Mouse (Mus musculus): ENCODE data around the gene Pde5a. TPM values are rescaled to one million over a fixed set of nuclear protein-coding genes. Genes with fewer than 3 reads are reported as not detected.

Pde5a gene
- 4.5 TPM for polyA plus RNA-seq (2012; fragmentation: generic; extraction: Trizol)

GRCm38 (mm10) chr3:122728852-122729600 lies at the start of gene Pde5a:
Gene Pde5a, plus strand, starts transcription at chr3:122728947.
- peak in 1 of 3 experiments; percentile 7 for TF ChIP-seq MYOG (IDR thresholded peaks at IDR 0.05; ENCODE audit: control insufficient read depth in 1 of 3, insufficient read depth in 1 of 3, insufficient read length in 2 of 3, low read depth in 2 of 3)
- peak; percentile 48 for TF ChIP-seq POLR2A (IDR thresholded peaks at IDR 0.05; ENCODE audit: insufficient read length, low read depth)
- no peak for TF ChIP-seq USF1 (IDR thresholded peaks at IDR 0.05; ENCODE audit: low read depth)
- no peak for TF ChIP-seq TCF3 (IDR thresholded peaks at IDR 0.05; ENCODE audit: insufficient read length, low read depth)
- TF ChIP-seq MYOD1 (IDR thresholded peaks at IDR 0.05; ENCODE audit: control insufficient read depth in 1 of 3, insufficient read length in 2 of 3, low read depth in 2 of 3), result no peak
- no peak for TF ChIP-seq REST (IDR thresholded peaks at IDR 0.05; ENCODE audit: insufficient read depth, insufficient read length)
- no peak for TF ChIP-seq CEBPB (IDR thresholded peaks at IDR 0.05; ENCODE audit: insufficient read depth, poor library complexity, severe bottlenecking)
- no peak for TF ChIP-seq TCF12 (IDR thresholded peaks at IDR 0.05; ENCODE audit: insufficient read depth, poor library complexity, severe bottlenecking)
- TF ChIP-seq MAX (IDR thresholded peaks at IDR 0.05; ENCODE audit: low read depth), result no peak
- TF ChIP-seq SRF (IDR thresholded peaks at IDR 0.05; ENCODE audit: control insufficient read depth, insufficient read length, low read depth), result no peak
- H3K27me3 ChIP-seq (ENCODE audit: control insufficient read depth, insufficient read depth, insufficient read length), result no peaks in the 10 kb centered on the region
- peaks cover 19% of the 10 kb centered on the region for H3K79me2 ChIP-seq (ENCODE audit: control insufficient read depth, insufficient read depth)
- peak within 1 kb of the TSS; percentile 89 for H3K4me3 ChIP-seq
- H3ac ChIP-seq (ENCODE audit: control insufficient read depth, insufficient read length), result peak within 1 kb of the TSS; percentile 53
- no peaks in the 10 kb centered on the region for H3K36me3 ChIP-seq (ENCODE audit: control insufficient read depth, insufficient read depth)
- peak within 1 kb of the TSS; percentile 81 for H3K4me2 ChIP-seq (ENCODE audit: low read depth)

- no peak for TF ChIP-seq MYOD1 (IDR thresholded peaks at IDR 0.05; ENCODE audit: control insufficient read depth in 1 of 3, insufficient read length in 2 of 3, low read depth in 2 of 3)
- TF ChIP-seq MAX (IDR thresholded peaks at IDR 0.05; ENCODE audit: low read depth), result no peak
- no peak for TF ChIP-seq MYOG (IDR thresholded peaks at IDR 0.05; ENCODE audit: control insufficient read depth in 1 of 3, insufficient read depth in 1 of 3, insufficient read length in 2 of 3, low read depth in 2 of 3)
- no peak for TF ChIP-seq CEBPB (IDR thresholded peaks at IDR 0.05; ENCODE audit: insufficient read depth, poor library complexity, severe bottlenecking)
- TF ChIP-seq E2F4 (IDR thresholded peaks at IDR 0.05; ENCODE audit: insufficient read depth), result no peak
- TF ChIP-seq POLR2A (IDR thresholded peaks at IDR 0.05; ENCODE audit: insufficient read length, low read depth), result no peak
- no peak for TF ChIP-seq POLR2AphosphoS2 (IDR thresholded peaks at IDR 0.05; ENCODE audit: insufficient read length, low read depth)
- no peak for TF ChIP-seq TCF3 (IDR thresholded peaks at IDR 0.05; ENCODE audit: insufficient read length, low read depth)
- TF ChIP-seq SRF (IDR thresholded peaks at IDR 0.05; ENCODE audit: control insufficient read depth, insufficient read length, low read depth), result no peak
- Histone ChIP-seq H3ac (ENCODE audit: control insufficient read depth, insufficient read length) (no peak overlapping the region), H3K36me3 (ENCODE audit: control insufficient read depth, insufficient read depth) (no peaks in the 10 kb centered on the region)
Observed at GRCm38 (mm10) chr3:122680851-122681250, 47.9 kb upstream of the Pde5a start.

GRCm38 (mm10) chr3:122682352-122682751 lies 46.4 kb upstream of the Pde5a start:
- H3K79me2 ChIP-seq (ENCODE audit: control insufficient read depth, insufficient read depth), result no peaks in the 10 kb centered on the region
- no peak overlapping the region for H3K4me2 ChIP-seq (ENCODE audit: low read depth)
- no peak for TF ChIP-seq MAX (IDR thresholded peaks at IDR 0.05; ENCODE audit: low read depth)
- H3K27me3 ChIP-seq (ENCODE audit: control insufficient read depth, insufficient read depth, insufficient read length), result no peaks in the 10 kb centered on the region
- no peak overlapping the region for H3ac ChIP-seq (ENCODE audit: control insufficient read depth, insufficient read length)
- H3K4me3 ChIP-seq, result no peak overlapping the region
- H3K36me3 ChIP-seq (ENCODE audit: control insufficient read depth, insufficient read depth), result no peaks in the 10 kb centered on the region

More at GRCm38 (mm10) chr3:122680851-122681250, 47.9 kb upstream of the Pde5a start:
- H3K4me2 ChIP-seq (ENCODE audit: low read depth), result no peak overlapping the region
- H3K4me3 ChIP-seq, result no peak overlapping the region
- H3K27me3 ChIP-seq (ENCODE audit: control insufficient read depth, insufficient read depth, insufficient read length), result no peaks in the 10 kb centered on the region
- H3K79me2 ChIP-seq (ENCODE audit: control insufficient read depth, insufficient read depth), result no peaks in the 10 kb centered on the region

- TF ChIP-seq REST (IDR thresholded peaks at IDR 0.05; ENCODE audit: insufficient read depth, insufficient read length) (no peak), POLR2AphosphoS2 (IDR thresholded peaks at IDR 0.05; ENCODE audit: insufficient read length, low read depth) (no peak), SRF (IDR thresholded peaks at IDR 0.05; ENCODE audit: control insufficient read depth, insufficient read length, low read depth) (no peak), MYOD1 (IDR thresholded peaks at IDR 0.05; ENCODE audit: control insufficient read depth in 1 of 3, insufficient read length in 2 of 3, low read depth in 2 of 3) (no peak), POLR2A (IDR thresholded peaks at IDR 0.05; ENCODE audit: insufficient read length, low read depth) (no peak), USF1 (IDR thresholded peaks at IDR 0.05; ENCODE audit: low read depth) (no peak), MAX (IDR thresholded peaks at IDR 0.05; ENCODE audit: low read depth) (no peak), CEBPB (IDR thresholded peaks at IDR 0.05; ENCODE audit: insufficient read depth, poor library complexity, severe bottlenecking) (no peak), MYOG (IDR thresholded peaks at IDR 0.05; ENCODE audit: control insufficient read depth in 1 of 3, insufficient read depth in 1 of 3, insufficient read length in 2 of 3, low read depth in 2 of 3) (no peak), TCF3 (IDR thresholded peaks at IDR 0.05; ENCODE audit: insufficient read length, low read depth) (no peak), TCF12 (IDR thresholded peaks at IDR 0.05; ENCODE audit: insufficient read depth, poor library complexity, severe bottlenecking) (no peak)
- H3K36me3 ChIP-seq (ENCODE audit: control insufficient read depth, insufficient read depth), result no peaks in the 10 kb centered on the region
Observed at GRCm38 (mm10) chr3:122684832-122685231, 43.9 kb upstream of the Pde5a start.

DNA sequence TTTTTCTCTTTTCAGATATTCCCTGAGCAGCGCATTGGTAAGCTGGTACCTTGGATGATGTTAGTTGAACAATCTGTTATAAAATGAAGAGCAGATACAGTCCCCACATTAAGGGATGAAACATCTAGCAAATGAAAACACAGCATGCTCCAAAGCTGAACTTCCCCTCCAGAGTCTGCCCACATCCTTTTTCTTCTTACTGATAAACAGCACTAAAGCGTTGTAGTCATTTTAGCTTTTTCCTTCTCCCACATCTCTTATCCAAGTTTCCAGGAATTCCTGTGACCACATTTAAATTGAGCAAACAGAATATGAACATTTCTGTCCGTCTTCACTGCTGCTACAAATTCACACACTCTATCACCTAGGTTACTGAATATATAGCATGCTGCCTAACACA lies 35.7 kb upstream of the Pde5a start:
- no peak overlapping the region for H3ac ChIP-seq (ENCODE audit: control insufficient read depth, insufficient read length)
- TF ChIP-seq POLR2A (IDR thresholded peaks at IDR 0.05; ENCODE audit: insufficient read length, low read depth) (no peak), MYOG (IDR thresholded peaks at IDR 0.05; ENCODE audit: control insufficient read depth in 1 of 3, insufficient read depth in 1 of 3, insufficient read length in 2 of 3, low read depth in 2 of 3) (no peak), E2F4 (IDR thresholded peaks at IDR 0.05; ENCODE audit: insufficient read depth) (no peak), POLR2AphosphoS2 (IDR thresholded peaks at IDR 0.05; ENCODE audit: insufficient read length, low read depth) (no peak), REST (IDR thresholded peaks at IDR 0.05; ENCODE audit: insufficient read depth, insufficient read length) (no peak), USF1 (IDR thresholded peaks at IDR 0.05; ENCODE audit: low read depth) (no peak), SRF (IDR thresholded peaks at IDR 0.05; ENCODE audit: control insufficient read depth, insufficient read length, low read depth) (no peak), TCF12 (IDR thresholded peaks at IDR 0.05; ENCODE audit: insufficient read depth, poor library complexity, severe bottlenecking) (no peak), CEBPB (IDR thresholded peaks at IDR 0.05; ENCODE audit: insufficient read depth, poor library complexity, severe bottlenecking) (no peak), TCF3 (IDR thresholded peaks at IDR 0.05; ENCODE audit: insufficient read length, low read depth) (no peak), MAX (IDR thresholded peaks at IDR 0.05; ENCODE audit: low read depth) (no peak), MYOD1 (IDR thresholded peaks at IDR 0.05; ENCODE audit: control insufficient read depth in 1 of 3, insufficient read length in 2 of 3, low read depth in 2 of 3) (no peak)
- H3K36me3 ChIP-seq (ENCODE audit: control insufficient read depth, insufficient read depth), result no peaks in the 10 kb centered on the region
- no peaks in the 10 kb centered on the region for H3K79me2 ChIP-seq (ENCODE audit: control insufficient read depth, insufficient read depth)
- no peaks in the 10 kb centered on the region for H3K27me3 ChIP-seq (ENCODE audit: control insufficient read depth, insufficient read depth, insufficient read length)
- H3K4me3 ChIP-seq, result no peak overlapping the region
- H3K4me2 ChIP-seq (ENCODE audit: low read depth), result no peak overlapping the region

More at GRCm38 (mm10) chr3:122684832-122685231, 43.9 kb upstream of the Pde5a start:
- no peak overlapping the region for H3ac ChIP-seq (ENCODE audit: control insufficient read depth, insufficient read length)
- no peak overlapping the region for H3K4me2 ChIP-seq (ENCODE audit: low read depth)
- no peaks in the 10 kb centered on the region for H3K27me3 ChIP-seq (ENCODE audit: control insufficient read depth, insufficient read depth, insufficient read length)
- no peaks in the 10 kb centered on the region for H3K79me2 ChIP-seq (ENCODE audit: control insufficient read depth, insufficient read depth)
- no peak overlapping the region for H3K4me3 ChIP-seq
